Mouse (Mus musculus): ENCODE data around the gene Slc24a4.
"Not testable (repeated sequence)": the region's sequence is repeated elsewhere in the genome, so short reads cannot be mapped to it uniquely, and the experiment has no call there.

Slc24a4 gene

GRCm38 (mm10) chr12:102251070-102251469, 122.5 kb downstream of the Slc24a4 start:
- no peak for DNase-seq

GRCm38 (mm10) chr12:102251985-102252384, 123.5 kb downstream of the Slc24a4 start:
- DNase-seq, result no peak

- no peak for DNase-seq
Measured at GRCm38 (mm10) chr12:102252525-102252924, 124.0 kb downstream of the Slc24a4 start.

GRCm38 (mm10) chr12:102255012-102255411, 126.5 kb downstream of the Slc24a4 start:
- DNase-seq, result no peak

DNA sequence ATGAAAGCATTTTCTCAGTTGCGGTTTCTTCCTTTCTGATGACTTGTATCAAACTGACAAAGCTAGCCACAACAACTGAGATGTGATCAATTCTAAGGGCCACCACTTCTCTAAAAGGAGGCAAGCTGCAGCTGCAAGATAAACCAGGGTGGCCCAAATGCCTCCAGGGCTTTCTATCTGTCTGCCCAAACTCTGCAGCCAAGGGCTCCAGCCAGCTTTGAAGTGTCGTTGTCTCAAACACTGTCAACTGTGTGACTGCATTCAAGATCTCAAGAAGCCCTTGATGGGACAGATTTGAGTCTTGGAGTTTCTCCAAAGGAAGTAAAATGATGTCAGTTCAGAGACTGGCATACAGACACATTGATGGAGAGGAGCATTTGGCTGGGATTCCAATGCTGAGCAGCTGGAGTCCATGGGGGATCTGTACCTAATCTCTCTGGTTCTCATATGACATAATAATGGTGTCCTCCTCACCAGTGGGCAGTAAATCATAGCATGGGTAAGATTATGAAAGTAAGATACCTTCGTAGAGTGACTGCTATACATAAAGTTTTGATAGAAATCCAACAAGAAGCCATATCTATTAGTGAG, 130.1 kb downstream of the Slc24a4 start:
- peak; percentile 26 for DNase-seq

DNA sequence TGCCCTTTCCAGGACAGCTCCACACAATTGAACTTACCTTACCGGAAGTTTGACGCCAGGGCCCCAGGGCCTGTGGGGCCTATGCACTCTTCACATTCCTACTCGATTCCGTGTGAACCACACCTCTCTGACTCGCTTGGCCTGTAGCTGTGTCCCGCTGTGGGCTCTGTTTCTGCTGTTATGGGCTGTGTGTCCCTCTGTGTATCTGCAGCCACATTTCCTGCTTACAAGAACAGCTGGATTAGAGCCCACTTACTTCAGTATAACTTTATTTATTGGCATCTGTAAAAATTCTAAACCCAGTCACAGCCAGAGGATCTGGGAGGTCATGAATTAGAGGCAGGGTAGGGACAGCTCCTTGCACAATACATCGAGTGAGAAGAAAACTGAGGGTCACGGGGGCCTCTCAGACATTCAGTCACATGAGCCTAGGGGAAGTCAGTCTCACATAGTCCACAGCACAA, 133.4 kb downstream of the Slc24a4 start:
- no peak for DNase-seq

DNA sequence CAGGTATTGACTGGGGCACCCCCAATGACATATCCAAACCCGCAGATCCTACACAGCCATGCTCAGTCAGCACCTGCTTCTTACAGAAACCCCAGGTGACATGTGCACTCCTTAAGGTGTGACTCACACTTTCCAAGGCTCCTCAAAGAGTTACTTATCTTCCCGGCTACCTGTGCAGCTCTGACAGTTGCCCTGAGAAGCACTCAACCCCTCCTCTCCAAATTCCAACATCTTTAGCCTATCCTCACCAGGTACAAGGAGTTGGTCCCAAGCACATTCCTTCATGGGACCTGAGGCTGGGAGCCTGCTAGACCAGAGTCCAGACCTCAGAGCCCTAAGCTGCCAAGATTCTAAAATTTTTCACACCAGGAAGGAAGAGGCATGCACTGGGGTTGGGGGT, 134.3 kb downstream of the Slc24a4 start:
- no peak for DNase-seq

- no peak for DNase-seq
Measured at GRCm38 (mm10) chr12:102263249-102263648, 134.7 kb downstream of the Slc24a4 start.

- DNase-seq, result no peak
Measured at GRCm38 (mm10) chr12:102266433-102266832, 137.9 kb downstream of the Slc24a4 start.

- no peak for DNase-seq
Measured at GRCm38 (mm10) chr12:102269144-102269543, 140.6 kb downstream of the Slc24a4 start.

GRCm38 (mm10) chr12:102270776-102271405, 142.4 kb downstream of the Slc24a4 start:
- no peak for DNase-seq

DNA sequence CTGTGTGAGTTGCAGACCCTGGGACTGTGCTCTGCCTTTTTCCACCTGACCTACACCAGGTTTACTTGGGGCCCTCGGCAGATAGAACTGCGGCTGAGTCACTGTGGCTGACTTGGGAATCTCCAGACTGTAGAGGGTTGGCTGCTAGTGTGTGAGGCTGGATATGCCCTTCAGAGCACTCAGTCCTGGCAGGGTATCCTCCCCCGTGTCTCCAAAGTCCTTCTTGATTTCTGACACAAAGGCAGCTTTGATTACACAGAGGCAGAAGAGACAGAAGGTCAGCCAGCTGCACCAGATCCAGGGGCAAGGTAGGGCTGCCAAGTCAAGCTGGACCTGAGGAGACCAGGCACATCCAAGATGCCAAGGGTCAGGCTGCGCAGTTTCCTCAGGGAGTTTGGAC, 142.9 kb downstream of the Slc24a4 start:
- DNase-seq, result no peak

DNA sequence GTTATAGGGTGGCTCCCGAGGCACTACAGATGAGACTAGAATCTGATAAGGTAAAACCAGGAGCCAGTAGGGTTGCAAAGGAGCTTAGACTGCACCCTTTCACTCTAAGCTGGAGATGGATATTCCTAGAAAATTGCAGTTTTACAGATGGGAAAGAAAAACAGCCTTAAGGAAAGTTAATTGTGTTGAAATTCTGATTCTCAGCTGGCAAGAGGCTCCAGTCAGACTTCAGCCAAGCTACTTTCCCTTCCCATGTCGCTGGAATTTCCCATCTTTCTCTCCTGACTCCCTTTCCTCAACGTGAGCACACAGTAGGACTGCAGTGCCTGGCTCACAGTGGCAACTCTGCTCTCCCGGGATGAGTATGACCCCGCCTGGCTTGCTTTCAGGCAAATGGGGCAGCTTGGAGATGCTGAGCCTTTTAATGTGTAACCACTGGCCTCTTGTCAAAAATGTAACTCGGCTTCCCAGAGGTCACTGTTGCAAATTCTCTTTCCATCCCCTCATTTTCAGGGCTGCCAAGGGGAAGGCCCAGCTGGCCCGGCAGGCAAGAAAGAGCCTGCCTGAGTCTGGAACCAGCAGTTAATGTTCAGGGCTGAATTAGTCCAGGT, 147.4 kb downstream of the Slc24a4 start:
- DNase-seq, result no peak

DNA sequence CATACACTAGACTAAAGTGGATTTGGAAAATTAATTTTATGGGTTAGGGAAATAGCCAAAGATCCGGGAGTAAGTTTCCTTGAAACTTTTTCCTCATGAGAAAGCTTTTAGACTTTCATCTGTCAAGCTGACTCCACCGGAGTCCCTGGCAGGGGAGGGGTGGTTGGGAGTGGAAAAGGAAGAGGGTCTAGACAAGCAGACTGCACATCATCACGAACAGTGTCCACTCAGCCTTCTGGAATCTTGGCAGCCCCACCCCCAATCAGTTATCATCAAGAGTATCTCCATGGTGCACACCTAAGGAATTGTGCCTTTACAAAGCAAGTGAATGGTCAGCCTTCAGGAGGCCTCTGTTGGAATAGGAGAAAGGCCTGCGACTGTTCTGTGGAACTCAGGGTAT, 151.8 kb downstream of the Slc24a4 start:
- DNase-seq, result not testable (repeated sequence)

DNA sequence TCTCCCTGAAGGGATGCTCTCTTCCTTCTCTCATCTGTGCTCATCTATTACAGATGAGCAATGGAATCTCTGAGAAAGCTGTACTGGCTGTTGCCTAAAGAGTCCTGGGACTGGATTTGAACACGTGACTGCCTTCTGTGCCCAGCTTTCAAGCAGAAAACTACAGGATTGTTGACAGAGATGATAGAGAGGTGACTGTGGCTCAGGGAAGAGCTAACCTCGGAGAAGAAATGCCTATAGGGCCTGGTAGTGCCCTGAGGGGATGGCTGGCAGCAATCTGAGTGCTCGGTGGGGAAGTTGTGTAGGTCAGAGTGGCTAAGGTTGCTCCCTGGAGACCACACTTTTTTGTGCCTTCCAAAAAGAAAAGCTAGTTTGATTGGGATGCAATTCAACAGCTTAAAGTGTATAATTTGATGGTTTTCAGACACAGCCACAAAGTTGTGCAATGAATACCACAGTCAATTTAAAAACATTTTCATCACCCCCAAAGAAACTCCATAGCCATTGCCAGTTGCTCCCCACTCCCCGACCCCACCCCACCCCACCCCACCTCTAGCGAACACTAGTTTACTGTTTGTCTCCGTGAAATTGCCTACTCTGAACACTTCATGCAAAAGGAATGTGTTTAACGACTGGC, 152.5 kb downstream of the Slc24a4 start:
- no peak for DNase-seq

DNA sequence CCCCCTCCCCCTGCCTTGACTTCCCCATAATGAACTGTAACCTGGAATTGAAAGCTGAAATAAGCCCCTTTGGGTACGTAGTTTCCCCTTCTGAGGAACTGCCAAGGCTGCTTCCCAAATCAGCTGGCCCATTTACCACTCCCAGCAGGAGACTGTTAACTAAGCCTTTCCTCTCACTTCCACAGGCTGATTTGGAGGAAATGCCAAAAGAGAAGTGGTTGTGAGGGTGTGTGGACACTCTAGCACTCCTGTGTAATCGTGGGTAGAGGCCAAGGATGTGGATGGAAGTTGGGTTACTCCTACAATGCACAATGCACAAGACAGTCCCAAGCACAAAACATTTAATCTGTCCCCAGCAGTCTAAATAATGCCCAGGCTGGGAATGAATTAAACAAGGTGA, 153.6 kb downstream of the Slc24a4 start:
- no peak for DNase-seq

GRCm38 (mm10) chr12:102282763-102283482, 154.4 kb downstream of the Slc24a4 start, which contains the start of gene Rin3:
Gene Rin3 (plus strand): TSS chr12:102283048.
- peak; percentile 42 for DNase-seq

DNA sequence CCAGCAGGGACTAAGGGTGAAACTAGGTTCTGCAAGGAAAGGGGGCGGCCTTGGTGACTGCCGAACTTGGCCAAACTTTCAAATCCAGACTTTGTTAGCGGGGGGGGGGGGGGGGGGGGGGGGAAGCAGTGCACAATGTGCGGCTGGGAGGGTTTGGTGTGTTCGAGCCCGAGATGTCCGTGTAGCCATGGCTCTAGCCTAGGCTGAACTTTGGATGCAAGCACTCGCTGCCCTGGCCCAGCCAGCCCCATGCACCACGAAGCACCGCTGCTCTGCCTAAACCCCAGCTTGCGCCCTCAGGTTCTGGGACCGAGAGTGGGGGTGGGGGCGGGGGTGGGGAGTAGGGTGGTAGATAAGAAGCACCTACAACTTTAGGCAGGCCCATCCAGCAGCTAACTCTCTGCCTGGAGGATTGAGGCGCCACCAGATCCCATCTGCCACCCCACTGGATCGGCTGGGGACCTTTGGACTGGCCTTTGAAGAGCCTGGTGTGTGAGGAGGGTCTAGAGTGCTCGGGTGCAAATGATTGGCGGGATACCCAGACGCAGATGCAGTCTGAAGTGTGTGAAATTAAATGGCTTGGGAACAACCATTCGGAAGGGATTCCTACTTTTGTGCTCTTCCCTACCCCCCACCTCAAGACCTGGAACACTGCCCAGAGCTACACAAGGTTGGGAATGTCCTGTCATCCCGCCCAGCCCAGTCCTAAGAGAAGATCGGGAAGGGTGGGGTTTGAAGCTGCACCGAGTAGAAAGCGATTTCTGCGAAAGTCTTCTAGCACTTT, 155.1 kb downstream of the Slc24a4 start:
- peak; percentile 47 for DNase-seq

DNA sequence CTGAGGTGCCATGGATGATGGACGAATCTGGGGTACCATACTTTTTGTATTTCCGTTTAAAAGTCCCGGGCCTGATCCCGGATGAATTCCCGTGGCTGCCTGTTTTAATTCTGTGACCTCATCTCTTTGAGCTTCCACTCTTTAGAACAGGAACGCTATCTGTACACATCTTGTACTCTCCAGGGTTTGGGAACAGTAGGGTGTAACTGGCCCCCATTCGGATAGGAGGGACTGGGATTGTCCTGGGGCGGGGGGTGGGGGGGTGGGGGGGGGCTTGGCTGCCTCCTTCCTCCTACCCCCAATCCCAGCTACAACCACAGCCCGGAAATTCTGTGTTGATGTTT, 155.7 kb downstream of the Slc24a4 start:
- no peak for DNase-seq

DNA sequence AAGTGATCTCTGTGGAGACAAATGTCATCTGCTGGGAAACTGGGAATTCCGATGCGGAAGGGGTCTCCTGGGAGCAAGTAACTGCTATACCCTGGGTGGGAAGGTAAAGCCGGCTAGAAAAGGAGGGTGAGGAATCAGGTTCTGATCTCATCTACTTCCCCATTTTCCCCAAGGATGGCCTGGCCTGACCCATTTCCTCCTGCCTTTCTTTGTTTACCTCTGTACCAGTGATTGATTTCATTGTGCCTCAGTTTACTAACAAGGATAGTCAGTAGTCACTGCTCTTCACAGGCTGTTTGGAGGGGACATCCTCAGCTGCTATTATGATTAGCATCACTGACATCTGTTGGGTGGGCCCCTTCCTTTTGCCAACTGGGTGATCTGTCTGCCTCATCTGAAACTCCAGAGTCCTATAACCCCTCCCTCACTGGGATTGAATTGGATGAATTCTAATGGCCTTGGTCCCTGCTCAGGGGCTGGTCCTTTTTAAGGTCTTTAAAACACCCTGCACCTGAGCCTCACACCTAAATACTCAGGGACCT, 156.2 kb downstream of the Slc24a4 start:
- no peak for DNase-seq

- no peak for DNase-seq
Measured at GRCm38 (mm10) chr12:102285318-102285717, 156.8 kb downstream of the Slc24a4 start.

DNA sequence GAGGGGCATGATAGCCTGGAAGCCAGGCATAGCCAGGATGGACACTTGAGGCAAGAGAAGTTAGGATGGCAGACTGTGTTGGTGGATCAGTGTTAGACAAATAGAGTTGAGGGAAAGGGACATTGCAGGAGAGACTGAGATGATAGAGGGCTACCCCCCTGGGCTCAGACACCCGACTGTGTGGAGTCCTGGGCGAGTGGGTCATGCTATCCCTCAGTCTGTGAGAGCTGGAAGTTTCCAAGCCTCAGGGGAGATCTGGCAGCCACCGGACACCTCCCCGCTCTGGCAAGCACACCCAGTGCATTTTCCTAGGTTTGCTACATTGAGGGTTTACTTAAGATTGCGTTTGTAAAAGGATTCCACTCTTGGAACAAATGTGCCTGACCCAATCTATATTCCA, 157.2 kb downstream of the Slc24a4 start:
- no peak for DNase-seq
